Mouse (Mus musculus) adrenal gland, adult 18-20 months (tissue): ENCODE data around the gene Chm. TPM values are rescaled to one million over a fixed set of nuclear protein-coding genes. Genes with fewer than 3 reads are reported as not detected.
"Not testable (repeated sequence)": the region's sequence is repeated elsewhere in the genome, so short reads cannot be mapped to it uniquely, and the experiment has no call there.

Experiments
- DNase-seq, 2 experiments: peaks; one replicate each; pipeline ENCODE4 v3.0.0; 2021 to 2022; ENCODE audit warnings: low spot score in 2 of 2
- long read RNA-seq, 2 experiments: library from polyadenylated mRNA; stranded (forward); transcript quantifications; one replicate each; pipeline ENCODE4 v2.0.0; 2021
- microRNA-seq, 2 experiments: library from miRNA; unstranded; fragments of <30 nt; microRNA quantifications; one replicate each; pipeline ENCODE4 v1.2.0; 2021; ENCODE audit warnings: borderline number of aligned reads in 2 of 2
- total RNA-seq, 2 experiments: library from RNA; stranded (reverse); gene quantifications; 1 replicate in 1 of 2; 2 replicates in 1 of 2; pipeline ENCODE4 v1.2.3; 2021

Chm gene
- 10 to 100 TPM; 12.9 to 14.4 TPM for total RNA-seq
- long read RNA-seq, experiment 1, full-length matches to known transcripts = 3 of 5 reads
- long read RNA-seq, experiment 1, partial matches to known transcripts = 0 of 5 reads
- long read RNA-seq, experiment 1, other reads (novel, unspliced or antisense) = 2 of 5 reads
- long read RNA-seq, experiment 2, full-length matches to known transcripts = 1 of 4 reads
- long read RNA-seq, experiment 2, partial matches to known transcripts = 1 of 4 reads
- long read RNA-seq, experiment 2, other reads (novel, unspliced or antisense) = 2 of 4 reads

DNA sequence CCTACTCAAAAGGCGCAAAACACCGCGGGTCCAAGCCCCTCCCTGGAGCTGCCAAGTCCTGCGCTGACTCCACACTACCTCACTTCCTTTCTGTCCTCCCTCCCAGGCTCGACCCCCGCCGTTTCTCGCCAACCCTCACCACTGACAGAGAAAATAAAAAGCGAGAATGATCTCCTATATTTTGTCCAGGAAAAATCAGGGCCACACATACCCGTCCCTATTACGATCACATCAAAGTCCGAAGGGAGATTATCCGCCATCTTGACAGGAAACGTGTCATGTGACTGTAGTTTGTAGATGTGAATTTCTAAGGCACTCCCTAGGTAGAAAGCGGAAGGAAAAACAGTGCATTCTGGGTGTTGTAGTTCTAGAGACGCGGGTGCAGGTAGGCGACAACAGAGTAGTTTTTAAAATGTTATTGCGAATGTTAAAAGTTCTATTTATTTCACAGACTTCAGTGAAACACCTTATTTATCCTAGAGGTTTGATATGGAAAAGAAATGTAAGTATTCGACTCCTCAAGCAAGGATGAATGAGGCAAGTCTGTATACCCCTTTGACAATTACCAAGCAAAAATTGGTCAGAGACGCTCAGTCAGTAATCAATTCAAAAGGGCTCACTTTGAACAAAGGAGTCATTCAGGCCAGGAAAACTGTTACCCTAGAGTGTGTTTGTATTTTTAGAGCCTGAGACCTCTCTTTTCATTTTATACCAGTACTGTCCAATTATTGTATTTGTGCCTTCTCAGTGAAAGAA, at the start of gene Chm:
Gene Chm (minus strand): TSS at position 288 of the 756 bp plus-strand sequence.
- DNase-seq = peak; percentile 21 to 23

DNA sequence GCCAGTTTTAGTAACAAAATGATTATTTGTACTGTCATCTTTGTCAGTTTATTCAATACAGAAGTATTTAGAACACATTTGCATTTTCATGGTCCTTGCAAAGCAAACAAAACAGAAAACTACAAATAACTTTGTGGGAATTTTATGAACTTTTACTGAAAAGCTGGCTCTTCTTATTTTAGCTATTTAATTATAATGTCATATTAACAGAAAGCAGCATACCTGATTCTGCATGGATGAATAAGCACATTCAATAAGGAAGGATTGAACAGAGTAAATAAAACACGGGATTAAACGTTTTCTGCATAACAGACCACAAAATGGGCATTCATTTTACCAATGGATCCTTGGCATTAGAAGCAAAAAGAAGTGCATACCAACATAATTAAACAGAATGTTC, 8.6 kb upstream of the Chm start:
- no peak for DNase-seq

DNA sequence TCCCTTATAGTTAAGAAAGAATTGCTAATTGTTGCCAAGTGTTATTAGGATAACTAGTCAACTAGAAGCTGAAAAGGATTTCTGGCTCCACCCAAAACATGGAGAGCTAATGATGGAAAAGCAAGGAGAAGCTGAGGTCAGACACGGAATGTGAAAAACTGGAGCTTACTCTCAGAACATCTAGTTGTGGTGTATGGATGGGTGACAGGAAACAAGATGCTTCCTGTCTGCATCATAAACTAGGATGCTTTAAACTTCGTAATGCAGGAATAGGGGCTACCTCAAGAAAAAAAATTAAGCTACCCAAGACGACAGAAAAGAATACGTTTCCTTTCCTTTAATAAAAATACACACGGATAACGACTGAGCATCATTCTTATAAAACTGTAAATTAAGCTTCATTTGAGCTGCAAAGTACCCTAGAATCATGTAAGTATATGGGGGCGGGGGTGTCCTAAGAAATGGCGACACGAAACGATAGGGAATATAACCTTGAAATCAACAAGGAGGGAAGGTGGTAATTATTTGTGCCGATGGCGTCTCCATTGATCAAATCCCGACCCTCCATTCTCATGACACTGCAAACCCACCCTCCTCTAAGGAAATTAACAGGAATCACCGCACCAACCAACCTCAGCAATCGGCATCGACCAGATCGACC, 618 bp downstream of the Chm start:
- no peak for DNase-seq

DNA sequence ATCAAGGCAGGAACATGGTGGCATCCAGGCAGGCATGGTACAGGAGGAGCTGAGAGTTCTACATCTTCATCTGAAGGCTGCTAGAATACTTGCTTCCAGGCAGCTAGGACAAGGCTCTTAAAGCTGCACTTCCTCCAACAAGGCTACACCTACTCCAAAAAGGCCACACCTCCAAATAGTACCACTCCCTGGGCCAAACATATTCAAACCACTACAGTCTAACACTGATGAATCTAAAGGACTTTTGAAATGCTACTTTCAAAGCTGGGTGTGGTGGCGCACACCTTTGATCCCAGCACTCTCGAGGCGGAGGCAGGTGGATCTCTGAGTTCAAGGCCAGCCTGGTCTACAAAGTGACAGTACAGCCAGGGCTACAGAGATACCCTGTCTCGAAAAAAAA, 4.5 kb downstream of the Chm start:
- DNase-seq = not testable (repeated sequence)

DNA sequence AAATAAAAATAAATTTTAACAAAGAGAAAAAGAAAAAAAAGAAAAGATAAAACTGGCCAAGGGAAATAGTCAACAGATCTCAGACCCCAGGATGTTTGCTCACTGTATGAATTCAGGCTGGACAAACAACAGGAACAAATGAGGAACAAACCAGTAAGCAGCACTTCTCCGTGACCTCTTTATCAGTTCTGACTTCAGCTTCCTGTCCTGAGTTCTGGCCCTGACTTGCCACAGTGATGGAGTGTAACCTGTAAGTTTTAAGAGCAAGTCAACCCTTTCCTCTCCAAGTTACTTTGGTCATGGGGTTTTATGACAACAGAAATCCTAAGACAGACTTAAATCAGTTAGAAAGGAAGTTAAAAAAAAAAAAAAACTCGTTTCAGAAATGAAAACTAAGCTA, 12.6 kb downstream of the Chm start:
- DNase-seq = no peak

DNA sequence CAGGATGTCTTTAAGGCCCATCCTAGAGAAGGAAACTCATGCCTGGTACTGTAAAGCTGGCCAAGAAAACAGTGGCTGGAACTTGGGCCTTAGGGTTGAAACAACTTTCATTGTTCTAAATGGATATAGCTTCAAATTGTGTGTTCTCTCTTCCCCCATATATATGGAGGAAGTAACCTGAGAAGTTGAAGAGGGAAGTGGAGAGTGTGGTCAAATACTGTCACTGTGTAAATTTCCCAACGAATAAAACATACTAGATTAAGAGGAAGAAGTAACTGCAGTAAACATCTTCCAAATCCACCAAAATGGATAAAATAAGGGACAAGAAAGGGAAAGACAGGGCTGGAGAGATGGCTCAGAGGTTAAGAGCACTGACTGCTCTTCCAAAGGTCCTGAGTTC, 13.0 kb downstream of the Chm start:
- DNase-seq = no peak

DNA sequence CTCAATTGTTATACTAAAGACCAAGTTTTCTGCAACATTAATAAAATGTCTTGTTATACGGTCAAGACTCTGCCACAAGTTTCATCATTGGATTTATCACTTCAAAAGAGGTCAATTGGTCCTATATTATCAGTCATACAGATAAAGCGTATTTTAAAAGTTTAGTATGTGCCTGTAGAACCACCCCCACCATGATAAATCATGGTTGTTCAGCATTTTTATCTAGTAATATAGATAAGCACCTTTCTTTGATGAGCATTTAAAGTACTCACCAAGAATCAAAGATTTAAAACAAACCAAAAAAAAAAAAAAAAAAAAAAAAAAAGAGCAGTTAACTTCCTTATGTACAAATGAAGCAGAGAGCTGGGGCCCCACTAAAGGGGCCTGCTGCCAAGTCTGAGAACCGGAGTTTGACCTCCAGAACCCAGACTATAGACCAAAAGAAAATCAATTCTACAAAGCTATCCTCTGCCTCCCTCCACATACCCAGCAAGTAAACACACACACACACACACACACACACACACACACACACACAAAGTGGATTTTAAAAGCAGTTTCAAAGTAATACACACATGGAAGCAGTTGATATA, 25.0 kb downstream of the Chm start:
- DNase-seq = no peak

DNA sequence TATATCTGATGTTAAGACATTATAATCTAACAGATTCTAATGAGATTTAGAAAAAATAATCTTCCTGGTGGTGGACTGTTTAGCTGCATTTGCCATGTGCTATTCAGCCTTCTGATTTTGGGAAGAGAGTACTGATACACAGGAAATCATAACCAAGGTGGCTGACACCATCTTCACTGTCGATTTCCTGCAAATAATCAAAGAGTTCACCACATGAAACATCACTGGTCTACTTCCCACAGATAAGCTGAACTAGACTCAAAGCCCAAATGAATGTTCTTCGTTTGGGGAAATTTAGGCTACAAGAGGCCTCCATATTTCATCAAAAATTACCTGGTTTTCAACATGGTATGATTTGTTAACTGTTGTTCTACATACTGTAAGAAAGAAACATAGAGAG, 101.1 kb downstream of the Chm start:
- DNase-seq = no peak

DNA sequence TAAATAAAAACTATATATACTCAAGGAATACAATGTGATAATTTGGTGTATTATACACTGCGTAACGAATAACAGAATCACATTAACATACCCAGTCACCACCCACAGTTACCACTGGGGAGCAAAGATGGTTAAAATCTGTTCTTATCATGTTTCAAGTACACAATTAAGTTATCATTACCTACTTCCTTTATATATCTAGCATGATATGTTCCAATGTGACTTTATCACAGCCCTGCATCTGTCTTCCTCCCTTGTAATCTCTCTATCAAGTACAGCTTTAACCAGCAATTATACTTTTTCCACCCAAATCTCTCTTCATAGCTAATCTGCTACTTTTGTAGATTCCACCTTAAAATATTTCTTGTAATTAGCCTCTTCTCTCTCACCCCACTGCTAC, 109.3 kb downstream of the Chm start:
- DNase-seq = no peak

DNA sequence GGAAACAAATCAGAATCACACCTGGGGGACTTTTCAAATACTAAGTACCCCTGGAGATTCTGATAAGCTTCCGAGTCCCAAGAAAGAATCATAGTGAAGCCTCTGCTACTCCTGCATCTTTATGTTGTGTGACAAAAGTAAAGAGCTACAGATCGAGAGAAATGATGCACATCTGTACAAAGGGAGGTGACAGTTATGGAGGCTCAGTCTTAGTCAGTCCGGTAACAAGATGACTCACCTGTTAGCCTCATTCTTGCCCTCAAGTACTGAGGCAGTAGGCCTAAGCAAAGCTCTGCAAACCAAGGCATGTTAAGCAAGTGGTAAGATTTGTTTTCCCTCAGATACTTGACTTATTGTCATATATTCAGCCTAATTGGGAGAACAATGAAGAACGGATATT, 110.5 kb downstream of the Chm start:
- DNase-seq = no peak

DNA sequence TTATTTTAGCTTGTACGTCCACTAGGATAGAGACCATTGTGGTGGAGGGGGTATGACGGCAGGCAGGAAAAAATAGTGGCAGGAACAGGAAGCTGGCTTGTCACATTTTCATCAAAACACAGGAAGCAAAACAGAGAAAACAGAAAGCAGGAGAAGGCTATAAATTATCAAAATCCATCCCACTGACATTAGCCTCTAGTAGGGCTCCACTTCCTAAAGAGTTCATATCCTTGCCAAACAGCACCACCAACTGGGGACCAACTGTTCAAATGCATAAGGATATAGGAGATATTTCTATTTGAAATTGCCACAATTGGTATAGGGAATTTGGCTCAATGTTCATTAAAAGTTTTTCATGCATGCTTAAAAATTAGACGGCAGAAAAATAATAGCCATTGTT, 181.7 kb downstream of the Chm start:
- no peak for DNase-seq

DNA sequence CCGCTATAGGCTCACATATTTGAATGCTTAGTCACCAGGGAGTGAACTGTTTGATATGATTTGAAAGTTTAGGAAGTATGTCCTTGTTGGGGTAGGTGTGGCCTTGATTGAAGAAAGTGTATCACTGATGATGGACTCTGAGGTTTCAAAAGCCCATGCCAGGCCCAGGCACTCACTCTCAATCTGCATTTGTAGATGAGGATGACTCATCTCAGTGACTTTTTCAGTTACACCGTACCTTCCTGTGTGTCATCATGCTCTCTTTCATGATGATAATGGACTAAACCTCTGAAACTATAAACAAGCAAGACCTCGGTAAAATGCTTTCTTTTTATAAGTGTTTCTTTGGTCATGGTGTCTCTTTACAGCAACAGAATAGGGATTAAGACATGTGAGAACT, 183.1 kb downstream of the Chm start:
- DNase-seq = no peak

Small RNA genes lying within 50 kb of the gene (microRNA-seq; reads per million reads assigned to microRNA genes)
- 2,241 to 2,683 reads per million in 2 experiments for gene Mir361

Other genes with a start within 250 kb of the Chm start
- under 1 TPM; 0.76 to 0.83 TPM for gene Dach2, start 112.0 kb upstream of the Chm start, total RNA-seq